Mouse (Mus musculus) thymus, adult 2 months (tissue): ENCODE measurements around the gene Slc4a8.

Source experiments
- CTCF ChIP-seq: fragments of 200-500 bp; IDR thresholded peaks from 2 replicates; pipeline ENCODE4 v1.5.1; 2012; ENCODE audit warnings: mild to moderate bottlenecking, control low read depth, low read length, moderate library complexity, borderline replicate concordance; ENCODE audit not compliant: control insufficient read depth, poor library complexity, insufficient read depth; ENCODE audit errors: extremely low read depth
- POLR2A ChIP-seq: fragments of 200-500 bp; IDR thresholded peaks from 2 replicates; pipeline ENCODE4 v1.6.1; 2012; ENCODE audit warnings: mild to moderate bottlenecking, low read length, control low read depth, moderate library complexity; ENCODE audit not compliant: control insufficient read depth, poor library complexity, insufficient read depth; ENCODE audit errors: extremely low read depth

GRCm38 (mm10) chr15:100821824-100822223 lies 60.3 kb downstream of the Slc4a8 start:
- TF ChIP-seq POLR2A (no peak), CTCF (no peak)
